Mouse (Mus musculus) adrenal gland, postnatal 25 days (tissue): ENCODE measurements at regions not wholly inside any gene's neighbourhood (a gene's known extent, or its start where the extent isn't known, plus 50 kb on each side); places are given as distances from the start of the nearest gene placed in this dataset.

ENCODE experiments used
- DNase-seq: peaks from one replicate; pipeline ENCODE4 v3.0.0; 2021; ENCODE audit warnings: mixed read lengths

GRCm38 (mm10) chr9:40617676-40618062 is 52.7 kb upstream of the Gm21915 start:
- no peak for DNase-seq

- no peak for DNase-seq
These were observed 53.3 kb upstream of the Gm21915 start for GRCm38 (mm10) chr9:40617036-40617675.

GRCm38 (mm10) chr9:40616426-40617035 is 53.9 kb upstream of the Gm21915 start:
- peak; percentile 60 for DNase-seq

GRCm38 (mm10) chr9:40615891-40616290 is 54.5 kb upstream of the Gm21915 start:
- no peak for DNase-seq

- no peak for DNase-seq
These were observed 56.3 kb upstream of the Gm21915 start for GRCm38 (mm10) chr9:40614071-40614470.

GRCm38 (mm10) chr9:40613182-40613581 is 57.2 kb upstream of the Gm21915 start:
- DNase-seq: no peak

GRCm38 (mm10) chr9:40612755-40613154 is 57.7 kb upstream of the Gm21915 start:
- DNase-seq: no peak

- DNase-seq: no peak
These were observed 58.1 kb upstream of the Gm21915 start for GRCm38 (mm10) chr9:40612312-40612711.

- no peak for DNase-seq
These were observed 58.8 kb upstream of the Gm21915 start for GRCm38 (mm10) chr9:40611626-40612025.

GRCm38 (mm10) chr9:40608596-40608995 is 61.8 kb upstream of the Gm21915 start:
- no peak for DNase-seq

GRCm38 (mm10) chr9:40607941-40608340 is 62.5 kb upstream of the Gm21915 start:
- DNase-seq: no peak

GRCm38 (mm10) chr9:40603521-40603920 is 66.9 kb upstream of the Gm21915 start:
- no peak for DNase-seq

- no peak for DNase-seq
These were observed 67.2 kb upstream of the Gramd1b start for GRCm38 (mm10) chr9:40598431-40598831.

GRCm38 (mm10) chr9:40587421-40587820 is 56.2 kb upstream of the Gramd1b start:
- DNase-seq: no peak

GRCm38 (mm10) chr9:40586581-40586980 is 55.4 kb upstream of the Gramd1b start:
- no peak for DNase-seq

GRCm38 (mm10) chr9:40583554-40583953 is 52.4 kb upstream of the Gramd1b start:
- DNase-seq: peak; percentile 85

GRCm38 (mm10) chr9:40581854-40582253 is 50.7 kb upstream of the Gramd1b start:
- no peak for DNase-seq
